Mouse (Mus musculus) testis, adult 2 months (tissue): Measurements from ENCODE around the gene Obsl1.

ENCODE experiments used
- CTCF ChIP-seq: fragments of 200-500 bp; IDR thresholded peaks from 2 replicates; pipeline ENCODE4 v1.5.1; 2012; ENCODE audit warnings: low read depth, mild to moderate bottlenecking, inconsistent platforms, low read length, moderate library complexity; ENCODE audit not compliant: control insufficient read depth, insufficient read depth, insufficient replicate concordance
- POLR2A ChIP-seq: fragments of 200-500 bp; IDR thresholded peaks from 2 replicates; pipeline ENCODE4 v1.6.1; 2012; ENCODE audit warnings: low read depth, mild to moderate bottlenecking, inconsistent platforms, low read length, moderate library complexity; ENCODE audit not compliant: control insufficient read depth

- TF ChIP-seq CTCF (no peak), POLR2A (no peak)
Observed at GRCm38 (mm10) chr1:75479635-75479989, 26.6 kb downstream of the Obsl1 start.
